Mouse (Mus musculus) duodenum, adult 2 months (tissue): ENCODE results near the gene Ush1c. TPM values are rescaled to one million over a fixed set of nuclear protein-coding genes. Genes with fewer than 3 reads are reported as not detected.

Experiments used
- polyA plus RNA-seq: library from polyadenylated mRNA; depleted of rRNA; stranded (reverse); fragments of >200 nt; gene quantifications from 2 replicates; pipeline ENCODE4 v1.2.3, GENCODE M21; 2012; ENCODE audit warnings: low replicate concordance; rRNA removed

The Ush1c gene
- 56.5 and 88.5 TPM in 2 replicates for polyA plus RNA-seq

DNA sequence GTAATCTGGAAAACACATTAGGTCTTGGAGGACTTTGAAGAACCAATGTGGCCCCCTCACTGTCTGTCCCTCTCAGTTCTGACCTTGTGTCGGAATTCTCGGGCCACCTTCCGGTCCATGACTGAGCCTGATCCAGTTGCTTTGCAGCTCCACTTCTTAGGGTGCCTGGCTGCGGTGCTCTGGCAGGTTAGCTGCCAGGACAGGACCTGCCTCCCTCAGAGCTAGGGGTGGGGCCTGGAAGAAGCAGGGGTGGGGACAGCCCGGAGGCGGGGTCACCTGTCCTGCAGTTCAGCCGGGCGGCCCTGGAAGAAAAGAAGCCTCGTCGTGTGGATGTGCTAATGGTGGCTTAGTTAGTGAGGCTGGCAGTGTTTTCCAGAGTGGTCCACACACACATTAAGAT lies at the start of gene Ush1c:
Gene Ush1c, minus strand, starts transcription at position 158 of the 400 bp plus-strand sequence.

DNA sequence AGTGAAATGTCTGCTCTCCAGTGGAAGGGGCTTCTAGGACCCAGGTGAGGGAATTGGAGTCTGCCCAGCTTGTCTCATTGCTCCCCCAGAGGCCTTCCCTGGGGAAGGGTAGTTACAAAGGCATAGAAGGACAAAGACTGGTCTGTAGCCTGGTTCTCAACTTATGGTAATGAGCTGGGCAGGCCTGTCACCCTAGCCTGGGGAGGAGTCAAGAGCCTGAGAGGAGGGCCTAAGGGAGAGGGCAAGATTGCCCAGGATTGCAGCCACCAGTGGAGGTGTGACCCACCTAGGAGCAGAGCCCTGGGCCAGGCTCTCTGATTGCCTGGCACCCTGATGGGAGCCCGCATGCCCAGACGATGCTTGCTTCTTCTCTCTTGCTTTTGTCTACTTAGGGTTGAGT lies 2.4 kb upstream of the Ush1c start, which contains the start of gene Otog:
Gene Otog, plus strand, starts transcription at position 292 of the 400 bp plus-strand sequence.

DNA sequence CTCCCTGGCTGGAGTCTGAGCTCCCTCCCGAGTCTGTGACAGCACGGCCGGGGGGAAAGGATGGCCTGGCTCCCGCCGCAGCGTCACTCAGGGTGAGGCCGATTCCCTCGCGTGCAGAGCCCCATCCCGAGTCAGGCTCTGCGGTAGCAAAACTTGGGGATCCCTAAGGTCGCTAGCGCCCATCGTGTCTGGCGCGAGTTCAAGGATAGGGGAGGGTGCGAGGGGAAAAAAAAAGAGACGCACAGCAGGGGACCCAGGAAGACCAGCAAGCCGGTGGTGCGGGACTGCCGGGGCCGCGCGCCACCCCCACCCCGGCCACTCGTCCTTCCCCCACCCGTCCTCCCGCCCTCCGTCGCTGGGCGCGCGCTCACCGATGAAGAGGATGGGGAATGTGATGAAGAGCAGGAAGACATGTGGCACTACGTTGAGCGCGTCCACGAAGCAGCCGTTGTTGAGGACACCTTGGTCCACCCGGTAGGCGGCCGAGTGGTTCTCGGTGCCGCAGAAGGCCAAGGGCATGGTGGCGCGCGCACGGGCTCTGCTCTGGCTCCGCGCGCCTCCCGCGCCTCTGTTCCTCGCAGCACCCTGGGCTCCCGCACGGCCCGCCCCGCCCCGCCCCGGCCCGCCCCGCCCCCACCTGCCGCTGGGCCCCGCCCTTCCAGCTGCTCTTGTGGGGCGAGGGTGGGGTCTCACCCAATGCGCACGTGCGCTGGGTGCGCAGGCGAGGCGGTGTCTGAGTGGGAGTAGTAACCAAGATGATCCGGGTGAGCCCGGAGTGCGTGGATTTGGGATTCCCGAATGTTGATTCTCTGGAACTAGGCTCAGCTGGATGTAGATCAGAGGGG lies 58.6 kb downstream of the Ush1c start, which contains the start of gene Abcc8:
Gene Abcc8, minus strand, starts transcription at position 603 of the 845 bp plus-strand sequence.

Other genes with a start within 250 kb of the Ush1c start
- 11.8 and 26.8 TPM in 2 replicates for gene Abcc6, start 208.2 kb downstream of the Ush1c start, polyA plus RNA-seq
- 46.2 and 54.6 TPM in 2 replicates for gene Nomo1, start 204.8 kb downstream of the Ush1c start, polyA plus RNA-seq
- 0.77 and 1.3 TPM in 2 replicates for gene Kcnj11, start 137.7 kb downstream of the Ush1c start, polyA plus RNA-seq
- gene Abcc8, start 58.5 kb downstream of the Ush1c start, polyA plus RNA-seq = 0.78 and 4.6 TPM in 2 replicates
- 0.02 and 0.15 TPM in 2 replicates for gene Otog, start 2.5 kb upstream of the Ush1c start, polyA plus RNA-seq
- gene Myod1, start 138.0 kb upstream of the Ush1c start, polyA plus RNA-seq = not detected in 2 replicates
- 0.44 and 0.53 TPM in 2 replicates for gene Kcnc1, start 158.0 kb upstream of the Ush1c start, polyA plus RNA-seq